Mouse (Mus musculus) frontal cortex, postnatal 36 days (tissue): ENCODE measurements around the gene 1500011B03Rik.
"Not testable (repeated sequence)": the region's sequence is repeated elsewhere in the genome, so short reads cannot be mapped to it uniquely, and the experiment has no call there.

ENCODE experiments used
- DNase-seq, 2 experiments: peaks; one replicate each; pipeline ENCODE4 v3.0.0; 2022; ENCODE audit warnings: low spot score in 2 of 2

Gene 1500011B03Rik

DNA sequence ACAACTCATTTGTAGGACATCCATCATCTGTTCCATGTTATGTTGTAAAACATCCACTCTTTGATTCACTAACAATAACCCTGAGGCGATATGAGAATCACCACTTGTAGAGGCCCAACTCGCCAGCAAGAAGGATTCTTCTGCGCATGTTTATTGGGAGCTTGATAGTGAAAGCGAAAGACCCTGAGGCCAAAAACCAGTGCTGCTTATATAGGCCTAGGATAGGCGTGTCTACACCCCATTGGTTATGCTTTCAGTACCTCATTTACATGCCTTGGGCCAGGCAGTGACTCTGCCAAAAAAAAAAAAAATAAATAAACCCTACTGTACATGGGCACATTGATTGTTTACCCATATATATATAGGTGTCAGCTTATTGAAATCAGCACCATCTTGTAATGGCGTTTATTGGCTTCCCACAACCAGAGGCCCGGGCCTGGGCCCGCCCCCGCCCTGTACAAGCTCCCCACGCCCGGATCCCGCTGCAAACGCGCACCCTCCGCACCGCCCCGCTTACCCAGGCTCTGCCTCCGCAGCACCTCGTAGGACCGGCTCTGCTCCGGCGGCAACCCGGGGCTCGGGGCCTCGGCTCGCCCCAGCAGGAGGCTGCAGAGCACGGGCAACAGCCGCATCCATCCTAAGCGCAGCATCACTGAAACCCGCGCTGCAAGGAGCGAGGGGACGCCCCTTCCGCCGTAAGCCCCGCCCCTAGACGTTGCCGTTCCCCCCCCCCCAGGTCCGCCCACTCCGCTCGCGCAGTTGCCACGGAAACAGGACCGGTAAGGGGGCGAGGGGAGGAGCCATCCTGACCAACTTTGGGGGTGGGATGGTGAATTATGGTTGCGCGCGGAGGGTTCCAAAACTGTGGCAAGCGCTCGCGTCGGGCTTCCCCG lies at the start of gene 1500011B03Rik:
TSS of gene 1500011B03Rik (minus strand) at position 673 of the 893 bp plus-strand sequence.
- DNase-seq: peak; percentile 76

DNA sequence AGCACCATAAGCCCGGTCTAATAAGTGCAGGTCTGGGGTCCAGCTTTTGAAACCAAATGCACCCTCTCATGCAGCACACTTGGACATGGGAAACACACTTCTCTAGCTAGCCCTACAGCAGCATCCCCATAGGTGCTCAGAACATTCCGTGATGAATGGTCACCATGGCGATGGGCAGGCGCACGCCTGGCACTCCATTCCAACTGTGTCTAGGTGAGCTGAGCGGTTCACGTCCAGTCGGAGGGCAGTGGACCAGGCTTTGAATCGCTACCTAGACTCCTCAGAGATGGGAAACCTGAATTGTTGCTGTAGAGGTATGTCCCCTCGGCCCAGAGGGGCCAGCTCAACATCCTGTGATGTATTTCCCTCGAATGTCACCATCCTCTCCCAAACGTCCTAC lies 42.0 kb upstream of the 1500011B03Rik start:
- DNase-seq: no peak

DNA sequence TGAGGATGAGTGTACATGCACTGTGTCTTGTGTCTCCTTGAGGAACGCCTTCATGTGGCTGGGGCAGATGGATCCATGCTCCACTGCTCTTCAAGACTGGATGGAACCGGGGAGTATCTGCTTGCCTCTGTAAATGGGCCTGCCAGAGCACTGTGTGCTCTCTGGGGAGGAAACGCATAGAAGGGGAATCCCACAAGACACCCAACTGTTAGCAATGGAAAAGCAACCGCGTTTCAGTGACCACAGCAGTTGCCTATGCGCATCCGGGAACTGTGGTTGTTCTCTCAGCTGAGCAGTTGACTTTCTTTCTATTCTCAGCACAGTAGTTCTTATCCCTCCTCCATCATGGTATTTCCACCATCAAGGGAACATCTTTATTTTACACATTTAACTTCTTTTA lies 41.5 kb upstream of the 1500011B03Rik start:
- no peak for DNase-seq

DNA sequence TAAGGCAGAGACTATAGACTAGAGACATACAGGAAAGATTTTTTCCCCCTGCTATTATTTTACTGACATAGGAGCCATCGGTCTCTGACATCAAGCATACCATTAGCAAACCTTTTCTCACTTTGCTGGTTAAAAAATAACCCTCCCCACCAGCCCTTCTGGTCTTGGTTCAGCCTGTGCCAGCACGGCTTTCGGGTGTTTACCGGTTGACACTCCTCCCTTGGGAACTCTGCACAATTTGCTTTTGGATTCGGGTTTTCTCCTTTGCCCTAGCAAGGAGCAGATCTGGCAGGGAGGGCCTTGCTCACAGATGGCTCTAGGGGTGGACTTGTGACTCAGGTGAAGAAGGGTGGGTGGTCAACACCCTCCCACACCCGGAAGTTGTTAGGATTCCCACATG lies 38.5 kb upstream of the 1500011B03Rik start:
- no peak for DNase-seq

DNA sequence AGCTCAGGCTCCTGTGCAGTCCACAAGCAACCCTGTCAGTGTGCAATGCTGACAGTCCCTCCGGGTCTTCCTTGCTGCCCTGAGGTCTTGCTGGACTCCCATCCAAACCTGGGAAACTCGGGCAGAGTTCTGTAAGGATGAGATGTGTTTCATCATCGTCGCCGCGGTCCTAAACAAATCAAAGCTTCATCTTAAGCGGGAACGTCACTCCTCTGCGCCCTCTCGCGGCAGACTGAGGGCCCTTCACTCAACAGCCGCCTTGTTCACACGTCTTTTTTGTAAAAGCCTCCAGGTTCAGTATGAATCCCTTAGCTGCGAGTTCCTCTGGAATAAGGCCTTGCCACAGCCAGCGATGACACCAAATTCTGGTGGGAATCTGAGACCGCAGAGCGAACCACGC lies 36.0 kb upstream of the 1500011B03Rik start:
- peak; percentile 55 to 80 for DNase-seq

DNA sequence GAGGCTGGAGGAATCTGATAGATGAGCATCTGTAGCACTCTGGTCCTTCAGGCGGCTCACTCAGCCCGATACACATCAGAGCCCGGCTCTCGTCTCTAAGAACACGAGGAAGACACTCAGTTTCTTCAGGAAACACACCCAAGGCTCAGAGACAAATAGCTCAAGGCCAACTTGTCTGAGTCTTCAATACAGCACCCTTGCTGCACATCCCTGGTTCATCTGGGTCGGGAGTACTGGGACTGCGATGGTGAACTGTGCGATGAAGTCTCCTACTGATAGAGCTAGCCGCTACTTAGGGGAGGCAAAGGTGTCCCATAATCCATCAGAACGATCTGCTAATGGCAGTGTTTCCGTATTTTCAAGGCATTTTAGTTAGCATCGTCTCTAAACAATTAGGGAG lies 35.3 kb upstream of the 1500011B03Rik start, which contains the start of gene Gm9936:
TSS of gene Gm9936 (minus strand) at position 101 of the 400 bp plus-strand sequence.
- no peak for DNase-seq

DNA sequence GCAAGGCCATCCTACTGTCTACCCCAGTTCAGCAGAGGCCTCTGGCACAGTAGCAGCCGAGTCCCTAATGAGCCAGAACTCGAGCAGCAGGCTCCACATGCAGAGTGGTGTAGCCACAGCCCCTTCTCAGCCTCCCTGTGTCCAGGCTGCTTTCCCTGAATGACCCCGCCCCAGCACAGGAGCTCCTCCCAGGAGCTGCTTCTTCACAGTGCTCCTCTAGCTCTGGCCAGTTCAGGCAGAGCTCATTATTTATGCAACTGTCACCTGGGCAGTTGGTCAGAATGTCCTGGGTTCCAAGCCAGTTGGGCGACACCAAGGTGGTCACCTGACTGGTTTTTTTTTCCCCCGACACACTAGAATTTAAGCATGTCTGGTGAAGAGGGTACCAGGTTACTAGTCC lies 30.1 kb upstream of the 1500011B03Rik start, which contains the start of gene 4930519G04Rik:
TSS of gene 4930519G04Rik (plus strand) at position 301 of the 400 bp plus-strand sequence.
- DNase-seq: not testable (repeated sequence)

DNA sequence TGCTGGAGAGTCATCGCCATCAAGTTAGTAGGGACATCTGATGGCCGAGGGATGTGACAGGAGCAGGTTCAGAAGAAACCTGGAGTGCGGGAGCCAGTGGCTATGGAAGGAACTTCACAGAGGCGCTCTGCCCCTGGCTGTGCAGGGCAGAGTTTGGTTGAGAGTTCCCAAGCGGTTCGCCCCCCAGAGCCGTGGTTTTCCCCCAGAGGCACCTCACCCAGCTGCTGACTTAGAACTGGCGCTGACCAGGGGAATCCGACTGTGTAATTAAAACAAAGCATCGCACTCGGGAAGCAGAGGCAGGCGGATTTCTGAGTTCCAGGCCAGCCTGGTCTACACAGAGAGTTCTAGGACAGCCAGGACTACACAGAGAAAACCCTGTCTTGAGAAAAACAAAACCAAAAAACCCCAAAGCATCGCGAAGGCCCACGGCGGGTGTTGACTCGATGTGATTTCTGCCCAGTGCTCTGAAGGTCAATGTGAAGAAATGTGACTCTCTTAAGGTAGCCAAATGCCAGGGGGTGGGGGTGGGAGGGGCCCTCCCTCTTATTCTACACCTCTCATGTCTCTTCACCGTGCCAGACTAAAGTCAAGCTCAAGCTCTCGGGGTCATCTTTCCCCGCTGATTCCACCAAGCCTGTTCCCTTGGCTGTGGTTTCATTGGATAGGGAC lies 28.4 kb upstream of the 1500011B03Rik start:
- DNase-seq: no peak

DNA sequence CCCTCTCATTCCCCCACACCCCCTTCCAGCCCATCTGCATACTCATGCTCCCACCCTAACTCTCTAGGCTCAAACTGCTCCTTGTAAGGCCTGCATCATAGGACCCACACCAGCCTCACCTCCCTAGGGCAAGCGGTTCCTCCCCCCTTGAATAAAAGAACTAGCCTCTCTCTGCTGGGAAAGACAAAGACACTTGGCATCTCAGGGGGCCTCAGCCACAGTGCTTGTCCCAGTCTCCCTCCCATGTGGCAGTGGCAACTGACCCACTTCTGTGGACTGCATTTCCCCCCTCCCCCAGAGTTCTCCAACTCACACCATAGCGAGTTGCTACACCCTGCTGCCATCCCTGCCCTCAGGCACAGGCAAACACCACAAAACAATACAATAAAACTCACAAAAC lies 21.1 kb upstream of the 1500011B03Rik start:
- not testable (repeated sequence) for DNase-seq

DNA sequence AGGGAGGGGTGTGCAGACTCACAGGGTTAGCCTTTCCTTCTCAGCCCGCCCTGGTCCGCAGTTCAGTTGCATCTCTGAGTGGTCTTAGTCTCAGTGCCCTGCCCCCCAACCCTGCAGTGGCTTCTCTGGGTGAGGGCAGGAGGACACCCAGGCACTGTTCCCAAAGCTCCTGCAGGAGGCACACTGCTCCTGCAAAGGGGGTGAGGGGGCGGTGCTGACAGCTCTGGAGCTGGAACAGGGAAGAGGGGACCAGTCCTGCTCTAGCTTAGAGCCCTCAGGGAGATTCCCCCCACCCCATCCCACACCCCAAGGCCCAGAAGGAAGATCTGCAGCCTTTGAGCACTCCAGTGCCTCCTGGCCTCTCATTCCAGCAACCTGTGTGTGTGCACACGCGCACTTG lies 19.4 kb upstream of the 1500011B03Rik start:
- no peak for DNase-seq

DNA sequence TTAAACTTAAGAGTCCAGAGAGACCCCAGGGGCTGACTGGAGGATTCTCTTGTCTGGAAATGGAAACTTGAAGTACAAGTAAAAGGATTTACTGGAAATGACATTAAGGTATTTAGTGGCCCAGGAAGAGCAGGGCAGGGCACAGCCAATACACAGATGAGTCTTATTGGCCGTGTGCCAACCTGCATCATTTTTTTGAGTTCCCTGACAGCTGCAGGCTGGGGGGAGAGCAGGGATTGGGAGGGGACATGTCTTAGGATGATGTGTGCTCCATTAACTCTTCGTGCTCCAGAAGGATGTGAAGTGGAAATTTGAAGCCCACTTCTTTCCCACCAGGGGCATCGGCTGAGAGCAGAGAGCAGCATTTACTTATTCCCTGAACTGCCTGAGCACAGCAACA lies 18.9 kb upstream of the 1500011B03Rik start:
- not testable (repeated sequence) for DNase-seq

DNA sequence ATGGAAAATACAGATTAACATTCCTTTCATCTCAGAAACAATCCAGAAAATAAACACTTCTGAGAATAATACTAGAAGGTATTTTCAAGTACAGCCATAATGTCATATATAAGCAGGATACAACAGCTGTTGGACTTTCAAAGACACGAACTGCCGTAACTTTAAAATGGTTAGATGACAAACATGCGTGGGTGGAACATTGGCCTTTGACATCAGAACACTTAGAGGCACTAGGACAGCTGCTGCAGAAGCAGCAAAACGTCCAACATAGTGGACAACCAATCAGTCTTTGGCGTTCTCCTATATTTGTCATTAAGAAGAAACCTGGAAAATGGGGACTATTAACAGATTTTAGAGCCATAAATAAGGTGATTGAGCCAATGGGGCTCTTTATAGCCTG lies 17.2 kb upstream of the 1500011B03Rik start:
- DNase-seq: not testable (repeated sequence)

DNA sequence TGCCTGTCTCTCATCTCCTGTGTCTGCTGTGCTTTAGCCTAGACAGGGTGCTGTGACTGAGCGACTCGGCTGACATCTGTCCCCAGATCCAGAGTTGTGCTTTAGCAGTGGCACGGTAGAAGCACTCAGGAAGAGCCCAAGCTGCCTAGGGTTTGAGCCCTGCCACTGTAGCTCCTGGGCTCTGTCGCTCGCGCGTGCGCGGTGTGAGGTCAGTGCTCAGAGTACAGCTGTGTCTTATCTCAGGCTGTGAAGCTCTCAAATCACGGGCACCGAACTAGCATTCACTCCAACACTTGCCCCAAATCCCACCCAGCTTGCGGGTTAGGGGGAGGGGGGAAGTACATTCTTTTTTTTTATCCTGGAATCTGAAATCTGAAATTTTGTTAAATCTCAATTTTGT lies 13.6 kb upstream of the 1500011B03Rik start:
- no peak for DNase-seq

DNA sequence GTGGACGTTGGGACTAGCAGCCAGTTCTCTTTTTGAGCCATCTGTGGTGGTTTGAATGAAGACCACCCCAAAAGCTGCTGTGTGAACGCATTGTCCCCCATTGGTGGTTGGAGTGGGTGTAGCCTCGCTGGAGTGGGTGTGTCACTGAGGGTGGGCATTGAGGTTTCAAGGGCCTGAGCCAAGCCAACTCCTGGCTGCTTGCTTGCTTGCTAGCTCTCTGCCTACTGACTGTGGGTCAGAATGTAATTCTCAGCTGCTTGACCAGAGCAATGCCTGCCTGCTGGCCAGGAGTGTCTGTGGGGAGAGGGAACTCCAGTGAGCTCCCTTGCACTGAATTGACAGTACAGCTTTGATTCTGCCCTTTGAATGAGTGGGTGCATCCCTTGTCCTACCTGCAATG lies 6.5 kb upstream of the 1500011B03Rik start:
- DNase-seq: no peak

DNA sequence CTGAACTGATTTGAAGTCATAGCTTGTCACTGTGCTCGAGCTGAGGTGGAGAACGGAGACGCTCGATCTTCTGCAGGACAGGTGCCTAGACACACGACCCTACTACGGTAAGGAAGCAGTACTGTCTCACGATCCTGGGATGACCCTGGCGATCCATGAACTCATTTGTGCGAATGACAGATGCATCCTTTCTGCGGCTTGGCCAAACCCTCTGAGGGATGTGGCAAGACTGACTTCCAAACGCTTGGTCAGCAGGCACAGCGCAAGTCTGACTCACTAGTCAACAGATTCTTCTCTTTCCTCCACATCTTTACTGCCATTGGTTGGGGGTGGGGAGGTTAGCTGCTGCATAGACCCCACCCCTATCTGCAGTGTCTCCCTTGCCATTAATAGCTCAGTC lies 4.2 kb upstream of the 1500011B03Rik start:
- DNase-seq: no peak

DNA sequence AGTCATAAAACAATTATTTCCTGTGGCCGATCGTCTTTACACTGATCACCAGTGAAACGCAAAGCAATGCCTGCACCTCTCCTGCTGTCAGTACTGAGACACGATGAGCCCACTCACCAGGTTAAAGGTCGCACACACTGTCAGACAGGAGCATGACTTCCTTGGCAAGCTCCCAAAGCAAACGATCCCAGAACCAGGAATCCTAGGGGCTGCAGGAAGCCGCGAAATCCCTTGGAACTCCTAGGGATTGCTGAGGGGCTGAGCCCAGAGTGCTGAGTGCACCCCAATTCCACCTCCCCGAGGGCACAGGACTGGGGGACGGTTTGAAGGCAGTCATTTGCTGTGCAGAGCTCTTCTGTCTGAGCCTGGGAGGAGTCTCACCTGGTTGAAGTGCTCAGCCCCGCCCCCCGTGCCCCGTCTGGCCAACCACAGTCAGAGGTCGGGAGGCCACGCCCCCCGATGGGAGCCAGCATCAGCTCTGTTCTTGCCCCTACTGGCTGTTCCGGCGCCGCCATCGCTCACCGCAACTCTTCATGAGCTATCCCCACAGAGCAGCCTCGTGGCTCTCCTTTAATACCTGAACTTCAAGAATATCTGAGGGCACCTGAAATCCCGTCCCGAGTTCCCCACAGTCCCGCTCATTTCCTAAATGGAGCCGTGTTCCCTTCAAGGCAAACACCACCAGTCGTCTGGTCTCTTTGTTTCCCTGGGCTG lies 2.9 kb upstream of the 1500011B03Rik start:
- no peak for DNase-seq

DNA sequence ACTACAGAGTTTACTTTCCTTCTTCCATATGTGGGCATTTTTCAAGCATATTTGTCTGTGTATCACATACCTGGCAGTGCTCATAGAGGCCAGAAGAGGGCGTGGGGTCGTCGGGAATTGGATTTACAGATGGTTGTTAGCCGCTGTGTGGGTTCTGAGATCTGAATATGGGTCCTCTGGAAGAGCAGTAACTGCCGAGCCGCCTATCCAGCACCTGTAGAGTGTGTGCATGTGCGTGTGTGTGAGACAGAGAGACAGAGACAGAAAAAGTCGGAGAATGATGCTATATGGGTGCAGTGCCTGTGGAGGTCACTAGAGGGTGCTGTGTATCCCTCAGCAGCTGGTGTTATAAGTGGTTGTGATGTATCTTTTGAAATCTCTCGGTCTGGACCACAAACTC lies 929 bp upstream of the 1500011B03Rik start:
- peak in 1 of 2 experiments; percentile 68 for DNase-seq

DNA sequence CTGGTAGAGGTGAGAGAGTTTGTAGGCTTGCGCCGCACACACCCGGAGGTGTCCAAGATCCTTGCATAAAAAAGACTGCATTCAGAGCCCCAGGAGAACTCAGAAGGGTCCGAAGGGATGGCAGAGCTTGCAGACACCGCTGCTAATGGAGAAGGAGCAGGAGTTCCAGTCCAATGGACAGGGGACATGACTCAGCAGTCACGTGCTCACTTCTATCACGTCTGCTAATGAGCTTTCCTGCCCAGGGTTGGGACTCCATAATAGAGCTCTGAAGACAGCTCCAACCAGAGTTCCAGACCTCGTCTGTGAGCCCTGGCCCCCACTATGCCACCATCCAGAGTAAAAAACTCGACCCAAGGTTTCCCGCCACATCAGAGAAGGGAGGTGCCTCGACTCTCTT lies 5.1 kb downstream of the 1500011B03Rik start:
- no peak for DNase-seq

DNA sequence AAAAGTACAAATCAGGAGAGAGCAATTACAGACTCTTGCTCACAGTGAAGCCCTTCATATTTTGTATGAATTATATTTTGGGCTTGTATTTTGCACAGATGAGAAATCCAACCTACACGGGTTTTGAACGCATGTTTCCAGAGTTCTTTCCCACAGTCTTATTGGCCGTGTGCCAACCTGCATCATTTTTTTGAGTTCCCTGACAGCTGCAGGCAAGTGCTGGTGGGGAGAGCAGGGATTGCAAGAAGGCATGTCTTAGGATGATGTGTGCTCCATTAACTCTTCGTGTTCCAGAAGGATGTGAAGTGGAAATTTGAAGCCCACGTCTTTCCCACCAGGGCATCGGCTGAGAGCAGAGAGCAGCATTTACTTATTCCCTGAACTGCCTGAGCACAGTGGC lies 6.7 kb downstream of the 1500011B03Rik start:
- no peak for DNase-seq

DNA sequence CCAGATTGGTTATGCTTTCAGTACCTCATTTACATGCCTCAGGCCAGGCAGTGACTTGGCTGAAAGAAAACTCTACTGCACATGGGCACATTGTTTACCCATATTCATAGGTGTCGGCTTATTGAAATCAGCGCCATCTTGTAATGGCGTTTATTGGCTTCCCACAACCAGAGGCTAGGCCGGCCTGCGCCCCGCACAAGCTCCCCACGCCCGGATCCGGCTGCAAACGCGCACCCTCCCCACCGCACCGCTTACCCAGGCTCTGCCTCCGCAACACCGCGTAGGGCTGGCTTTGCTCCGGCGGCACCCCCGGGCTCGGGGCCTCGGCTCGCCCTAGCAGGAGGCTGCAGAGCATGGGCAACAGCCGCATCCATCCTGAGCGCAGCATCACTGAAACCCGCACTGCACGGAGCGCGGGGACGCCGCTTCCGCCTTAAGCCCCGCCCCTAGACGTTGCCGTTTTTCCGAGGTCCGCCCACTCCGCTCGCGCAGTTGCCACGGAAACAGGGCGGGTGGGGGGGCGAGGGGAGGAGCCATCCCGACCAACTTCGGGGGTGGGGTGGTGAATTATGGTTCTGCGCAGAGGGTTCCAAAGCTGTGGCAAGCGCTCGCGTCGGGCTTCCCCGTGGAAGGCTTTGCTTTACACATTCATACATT lies 9.6 kb downstream of the 1500011B03Rik start:
- peak; percentile 88 to 92 for DNase-seq

DNA sequence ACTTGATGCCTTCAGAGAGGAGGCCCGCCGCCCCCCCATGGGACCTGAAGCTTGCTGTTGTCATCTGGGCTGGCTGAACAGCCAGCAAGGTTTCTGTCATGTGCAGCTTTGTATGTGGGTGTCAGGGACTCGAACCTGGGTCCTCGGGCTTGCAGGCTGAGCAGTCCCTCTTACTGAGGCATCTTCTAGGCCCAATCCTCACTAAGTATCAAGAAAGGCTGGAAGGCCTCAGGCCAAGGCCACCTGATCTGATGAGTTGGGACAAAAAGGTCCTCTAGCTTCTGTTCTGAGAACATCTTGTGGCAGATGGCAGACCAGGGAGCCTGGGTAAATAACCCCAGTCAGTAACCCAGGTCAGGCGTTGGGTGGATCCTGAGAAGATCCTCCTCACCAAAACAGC lies 13.4 kb downstream of the 1500011B03Rik start:
- no peak for DNase-seq
